Mouse (Mus musculus) liver, embryonic 14.5 days (tissue): ENCODE results near the gene Msmb. TPM values are rescaled to one million over a fixed set of nuclear protein-coding genes. Genes with fewer than 3 reads are reported as not detected.

ENCODE experiments used
- ATAC-seq: fragments of 200-750 bp; cut with Nextera tagmentation; 2 replicates; pipeline ENCODE4 v1.8.0; 2017; ENCODE audit warnings: moderate number of reproducible peaks, mild to moderate bottlenecking, moderate library complexity; ENCODE audit not compliant: insufficient read depth
- DNase-seq, 3 experiments: peaks; one replicate each; pipeline ENCODE4 v3.0.0-alpha.2; 2012 to 2013; ENCODE audit warnings: low read depth in 3 of 3, low spot score in 3 of 3
- H3K27ac ChIP-seq: fragments of 300-500 bp; sonication (generic); 2 replicates; pipeline ENCODE4 v1.5.1; 2014; ENCODE audit warnings: moderate library complexity, mild to moderate bottlenecking, control low read depth, inconsistent platforms
- H3K27me3 ChIP-seq: fragments of 300-500 bp; sonication (generic); 2 replicates; pipeline ENCODE4 v1.6.1; 2014; ENCODE audit warnings: mild to moderate bottlenecking, low read length, moderate library complexity; ENCODE audit not compliant: control insufficient read depth, insufficient read depth
- H3K36me3 ChIP-seq: fragments of 300-500 bp; sonication (generic); replicated peaks from 2 replicates; pipeline ENCODE4 v1.6.1; 2014; ENCODE audit warnings: low read depth; ENCODE audit not compliant: control insufficient read depth, insufficient read depth
- H3K4me1 ChIP-seq, 2 experiments: fragments of 200-500 bp in 1 of 2; fragments of 300-500 bp in 1 of 2; sonication (generic) in 1 of 2; replicated peaks; 2 replicates each; pipeline ENCODE4 v1.6.1; 2012 to 2014; ENCODE audit warnings: antibody characterized with exemption in 1 of 2, inconsistent platforms in 1 of 2, low read length in 1 of 2; ENCODE audit not compliant: control insufficient read depth in 2 of 2, insufficient read depth in 2 of 2
- H3K4me2 ChIP-seq: fragments of 300-500 bp; sonication (generic); 2 replicates; pipeline ENCODE4 v1.6.1; 2014; ENCODE audit warnings: low read depth, mild to moderate bottlenecking, control low read depth, moderate library complexity
- H3K4me3 ChIP-seq, 2 experiments: fragments of 200-500 bp in 1 of 2; fragments of 300-500 bp in 1 of 2; sonication (generic) in 1 of 2; 2 replicates each; pipeline ENCODE4 v1.5.1; 2012 to 2014; ENCODE audit warnings: low read depth in 2 of 2, low read length in 2 of 2, mild to moderate bottlenecking in 2 of 2, control low read depth in 1 of 2, inconsistent platforms in 1 of 2, moderate library complexity in 1 of 2; ENCODE audit not compliant: insufficient read depth in 1 of 2
- H3K9ac ChIP-seq: fragments of 300-500 bp; sonication (generic); replicated peaks from 2 replicates; pipeline ENCODE4 v1.6.1; 2014; ENCODE audit warnings: mild to moderate bottlenecking, control low read depth, moderate library complexity
- H3K9me3 ChIP-seq: fragments of 300-500 bp; sonication (generic); 2 replicates; pipeline ENCODE4 v1.6.1; 2016; ENCODE audit warnings: low read length, mixed read lengths; ENCODE audit not compliant: control insufficient read depth
- CTCF ChIP-seq: IDR thresholded peaks from 2 replicates; pipeline ENCODE4 v1.5.1; 2016; ENCODE audit warnings: antibody characterized with exemption, low read depth, control low read depth
- EP300 ChIP-seq: IDR thresholded peaks from 2 replicates; pipeline ENCODE4 v1.6.1; 2016; ENCODE audit warnings: antibody characterized with exemption, low read depth
- WGBS: fragments of 180-500 bp; shearing (Covaris S2); extraction: QIAGEN DNeasy Blood & Tissue Kit; methylation state at CpG from one replicate; pipeline ENCODE4 v1.1.7; 2014; ENCODE audit not compliant: insufficient replicate concordance; 5-methylcytosine and 5-hydroxymethylcytosine counted together
- polyA plus RNA-seq, 2 experiments: library from polyadenylated mRNA; depleted of rRNA in 1 of 2; stranded (reverse) in 1 of 2; unstranded in 1 of 2; fragments of >200 nt; fragmentation: Nextera tagmentation in 1 of 2; extraction: Ambion mirVana in 1 of 2; gene quantifications; 2 replicates each; pipeline versions ENCODE4 v1.2.1 to v1.2.3; 2012 to 2014

Gene Msmb
- polyA plus RNA-seq, 2 experiments: 0.19 to 0.33 TPM

DNA sequence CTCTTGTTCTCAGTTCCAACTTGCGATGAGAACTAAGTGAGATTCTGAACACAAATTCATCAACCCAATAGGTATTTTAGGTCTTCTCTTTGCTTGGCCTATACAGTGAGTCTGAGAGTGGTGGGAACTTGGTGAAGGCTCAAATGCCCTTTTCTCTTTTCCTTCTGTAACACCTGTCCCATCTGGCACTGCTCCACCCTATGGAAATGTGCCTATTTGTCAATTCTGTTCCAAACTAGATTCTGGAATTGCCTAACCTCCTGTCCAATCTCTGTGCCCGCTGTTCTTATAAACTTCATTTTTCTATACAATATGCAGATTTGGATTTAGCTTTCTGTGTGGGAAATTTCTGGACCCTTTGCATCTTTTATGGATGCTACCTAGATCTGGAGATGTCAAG is 11.3 kb downstream of the Msmb start:
- Histone ChIP-seq H3K4me2 (no peak overlapping the region), H3K27me3 (no peaks in the 10 kb centered on the region), H3K4me3 (no peak overlapping the region), H3K9me3 (no peaks in the 10 kb centered on the region), H3K36me3 (no peaks in the 10 kb centered on the region), H3K9ac (no peak overlapping the region), H3K4me1 (no peaks in the 10 kb centered on the region), H3K27ac (no peak overlapping the region)
- TF ChIP-seq EP300 (no peak), CTCF (no peak)
- 83% methylated on average over 2 of the region's 2 CpGs for WGBS
- ATAC-seq: no peak
- DNase-seq: no peak

DNA sequence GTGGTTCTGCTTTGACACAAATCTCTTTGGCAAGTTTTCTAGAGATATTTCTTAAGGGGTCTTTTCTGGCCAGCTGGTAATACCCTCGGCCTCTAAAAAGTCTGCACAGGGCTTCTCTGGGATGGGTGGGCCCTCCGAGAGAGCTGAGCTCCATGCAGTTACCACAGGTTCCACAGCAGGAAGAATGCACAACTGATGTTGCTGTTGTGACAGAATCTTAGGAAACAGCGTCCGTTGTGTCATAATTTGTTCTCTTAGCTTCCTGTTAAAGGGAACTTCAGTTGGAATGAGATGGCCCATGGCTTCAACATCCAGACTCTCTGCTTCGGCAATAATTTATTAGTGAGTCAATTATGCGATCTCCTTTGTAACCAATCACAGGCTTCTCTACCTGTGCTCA is 12.9 kb downstream of the Msmb start:
- no peak overlapping the region for H3K4me2 ChIP-seq
- no peak overlapping the region for H3K4me3 ChIP-seq
- WGBS: 75% methylated on average over 6 of the region's 6 CpGs
- H3K36me3 ChIP-seq: no peaks in the 10 kb centered on the region
- H3K27ac ChIP-seq: no peak overlapping the region
- H3K9ac ChIP-seq: no peak overlapping the region
- ATAC-seq: no peak
- DNase-seq: no peak
- 0 out of 2 replicates have a peak, but pooled peaks have one; percentile 12 for TF ChIP-seq EP300
- TF ChIP-seq CTCF: no peak
- no peaks in the 10 kb centered on the region for H3K27me3 ChIP-seq
- H3K4me1 ChIP-seq: peaks cover 2 to 5% of the 10 kb centered on the region in 2 experiments
- H3K9me3 ChIP-seq: no peaks in the 10 kb centered on the region

DNA sequence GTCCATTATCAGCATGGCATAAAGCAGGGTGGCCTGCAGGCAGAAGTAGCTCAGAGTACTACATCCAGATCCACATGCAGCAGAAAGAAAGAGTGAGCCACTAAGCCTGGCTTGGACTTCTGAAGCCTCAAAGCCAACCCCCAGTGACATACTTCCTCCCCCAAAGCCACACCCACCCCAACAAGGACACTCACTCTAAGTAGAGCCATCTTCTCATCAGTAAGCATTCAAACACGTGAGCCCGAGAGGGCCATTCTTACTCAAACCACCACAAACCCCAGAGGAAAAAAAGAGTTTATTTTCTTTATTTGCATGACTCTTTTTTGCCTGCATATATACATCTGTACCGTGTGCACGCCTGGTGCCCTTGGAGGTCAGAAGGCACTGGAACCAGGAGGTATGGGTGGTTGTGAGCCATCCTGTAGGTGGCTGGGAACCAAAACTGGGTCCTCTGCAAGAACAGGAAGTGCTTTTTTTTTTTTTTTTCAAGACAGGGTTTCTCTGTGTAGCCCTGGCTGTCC is 17.4 kb downstream of the Msmb start:
- H3K9me3 ChIP-seq: no peaks in the 10 kb centered on the region
- ATAC-seq (no peak), DNase-seq (no peak)
- peaks cover 37 to 38% of the 10 kb centered on the region in 2 experiments for H3K4me1 ChIP-seq
- WGBS: 26% methylated on average over 4 of the region's 4 CpGs
- TF ChIP-seq EP300 (no peak), CTCF (no peak)
- peak overlapping the region; percentile 42 to 93 for H3K4me3 ChIP-seq
- peaks cover 3% of the 10 kb centered on the region; the same call in 1 of the 2 replicates for H3K36me3 ChIP-seq
- peak overlapping the region; percentile 73 for H3K27ac ChIP-seq
- no peaks in the 10 kb centered on the region for H3K27me3 ChIP-seq
- H3K9ac ChIP-seq: peak overlapping the region; percentile 27; the same call in 1 of the 2 replicates
- peak overlapping the region; percentile 67 for H3K4me2 ChIP-seq

DNA sequence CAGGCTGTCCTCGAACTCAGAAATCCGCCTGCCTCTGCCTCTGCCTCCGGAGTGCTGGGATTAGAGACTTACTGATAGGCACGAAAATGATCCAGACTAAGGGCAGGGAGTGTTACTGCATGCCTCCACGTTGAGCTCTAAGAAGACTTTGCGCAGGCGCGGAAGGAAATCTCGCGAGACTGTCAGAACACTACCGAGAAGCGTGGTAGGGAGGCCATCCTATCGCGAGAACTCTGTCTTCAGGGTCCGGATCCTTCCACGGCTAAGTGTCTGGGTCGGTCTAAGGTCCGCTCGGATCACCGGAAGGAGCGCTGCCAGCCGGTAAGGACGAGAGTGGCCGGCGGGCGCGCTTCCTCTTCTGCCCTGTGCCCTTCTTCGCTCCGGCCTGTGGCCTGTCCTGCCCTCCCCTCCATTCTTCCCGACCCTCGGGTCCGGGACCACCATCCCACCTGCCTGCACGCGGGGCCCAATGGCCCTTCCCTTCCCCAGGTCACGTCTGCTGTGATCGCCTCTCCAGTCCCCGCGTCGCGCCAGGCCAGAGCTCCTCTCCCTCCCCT is 17.9 kb downstream of the Msmb start, which contains the start of gene Ncoa4:
Gene Ncoa4 (plus strand): TSS at position 176 of the 557 bp plus-strand sequence.
- Histone ChIP-seq H3K36me3 (peaks cover 3% of the 10 kb centered on the region; the same call in 1 of the 2 replicates), H3K9me3 (no peaks in the 10 kb centered on the region), H3K27me3 (no peaks in the 10 kb centered on the region), H3K9ac (peak within 1 kb of the TSS; percentile 98), H3K4me2 (peak within 1 kb of the TSS; percentile 74), H3K4me1 (peaks cover 42 to 43% of the 10 kb centered on the region in 2 experiments), H3K4me3 (peak within 1 kb of the TSS; percentile 91 to 93), H3K27ac (peak within 1 kb of the TSS; percentile 92)
- peak; percentile 38 for TF ChIP-seq CTCF
- TF ChIP-seq EP300: peak; percentile 85
- peak; percentile 92 for ATAC-seq
- DNase-seq: peak; percentile 99
- WGBS: under 1% methylated on average over 40 of the region's 40 CpGs

DNA sequence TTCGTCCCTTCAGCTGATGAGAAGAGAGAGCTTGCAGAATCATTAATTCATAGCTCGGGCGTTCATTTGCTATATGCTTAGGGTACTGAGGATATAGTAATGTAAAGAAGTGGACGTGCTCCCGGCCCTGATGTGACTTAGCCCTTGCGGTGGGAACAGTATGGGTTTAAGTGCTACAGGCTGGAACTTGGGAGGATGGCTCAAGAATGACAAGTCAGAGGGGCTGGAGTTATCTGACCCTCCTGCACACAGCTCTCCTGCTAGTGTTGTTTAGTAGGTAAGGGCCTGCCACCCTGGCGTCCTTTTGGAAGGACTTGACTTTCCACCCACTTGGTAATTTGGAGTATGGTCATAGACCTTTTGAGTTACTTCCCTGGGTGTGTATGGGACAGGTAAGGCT is 18.7 kb downstream of the Msmb start:
- 10% methylated on average over 7 of the region's 7 CpGs for WGBS

More for the DNA sequence above, 18.7 kb downstream of the Msmb start:
- Histone ChIP-seq H3K36me3 (peaks cover 3% of the 10 kb centered on the region; the same call in 1 of the 2 replicates), H3K27ac (peak overlapping the region; percentile 92), H3K4me2 (peak overlapping the region; percentile 74), H3K27me3 (no peaks in the 10 kb centered on the region), H3K4me3 (peak overlapping the region; percentile 91 to 93), H3K9me3 (no peaks in the 10 kb centered on the region), H3K4me1 (peaks cover 48 to 50% of the 10 kb centered on the region in 2 experiments), H3K9ac (peak overlapping the region; percentile 98)
- DNase-seq: no peak
- TF ChIP-seq CTCF: no peak
- no peak for TF ChIP-seq EP300
- no peak for ATAC-seq
